23 mouse cellular contexts compared by ENCODE assay signal in genomic region chr13:82902160-82902559, GRCm38 (mm10).
A peak's percentile ranks its signal among the peaks of the same experiment; 100 is the strongest.
DNase-seq lines count a peak whose midpoint lies in the region; ATAC-seq and TF ChIP-seq lines count a peak whose summit lies in the region.
"Had no signal": no experiment of that assay in that cellular context is flagged by ENCODE, and none has a peak within 500 bp of the region (broad histone marks: within the 10 kb centered on the region; RNA-seq: fewer than 3 reads in every experiment).

No protein-coding gene starts in this region.

- H3K36me3 ChIP-seq in forebrain, embryonic 16.5 days (ENCODE audit: control insufficient read depth, insufficient read depth): no peaks in the 10 kb centered on the region
- no peaks in the 10 kb centered on the region for H3K36me3 ChIP-seq in forebrain, embryonic 12.5 days (replicated peaks)
- no peaks in the 10 kb centered on the region for H3K36me3 ChIP-seq in midbrain, embryonic 11.5 days (ENCODE audit: control insufficient read depth, insufficient read depth, low read length)
- H3K36me3 ChIP-seq in midbrain, postnatal 0 days (ENCODE audit: insufficient read depth, low read length): no peaks in the 10 kb centered on the region
- H3K36me3 ChIP-seq: heart, embryonic 12.5 days; heart, embryonic 15.5 days; hindbrain, embryonic 10.5 days; hindbrain, embryonic 13.5 days; intestine, embryonic 15.5 days had no signal

- peaks cover 3% of the 10 kb centered on the region; the same call in 1 of the 2 replicates for H3K4me1 ChIP-seq in forebrain, embryonic 16.5 days (replicated peaks; ENCODE audit: control insufficient read depth, insufficient read depth, low read length)
- peaks cover 4% of the 10 kb centered on the region; the same call in 1 of the 2 replicates for H3K4me1 ChIP-seq in forebrain, embryonic 12.5 days
- H3K4me1 ChIP-seq in midbrain, embryonic 11.5 days (ENCODE audit: control insufficient read depth, insufficient read depth, low read length): no peaks in the 10 kb centered on the region
- H3K4me1 ChIP-seq in midbrain, postnatal 0 days (ENCODE audit: insufficient read depth, low read length): no peaks in the 10 kb centered on the region
- H3K4me1 ChIP-seq: heart, embryonic 12.5 days; heart, embryonic 15.5 days; hindbrain, embryonic 10.5 days; hindbrain, embryonic 13.5 days; intestine, embryonic 15.5 days had no signal

- H3K9me3 ChIP-seq in forebrain, embryonic 16.5 days (ENCODE audit: control insufficient read depth, low read length): no peaks in the 10 kb centered on the region
- no peaks in the 10 kb centered on the region for H3K9me3 ChIP-seq in forebrain, embryonic 12.5 days
- no peaks in the 10 kb centered on the region for H3K9me3 ChIP-seq in midbrain, embryonic 11.5 days (ENCODE audit: control insufficient read depth, low read length)
- no peaks in the 10 kb centered on the region for H3K9me3 ChIP-seq in midbrain, postnatal 0 days (ENCODE audit: low read length)
- H3K9me3 ChIP-seq: heart, embryonic 12.5 days; heart, embryonic 15.5 days; hindbrain, embryonic 10.5 days; hindbrain, embryonic 13.5 days; intestine, embryonic 15.5 days had no signal

- TF ChIP-seq CTCF in midbrain, postnatal 0 days (IDR thresholded peaks at IDR 0.05): no peak
- no peak for TF ChIP-seq CTCF in brain, embryonic 14.5 days (IDR thresholded peaks at IDR 0.05; ENCODE audit: borderline replicate concordance, extremely low read depth, insufficient read depth, insufficient read length)

- H3K9ac ChIP-seq in forebrain, embryonic 16.5 days (replicated peaks; ENCODE audit: low read depth, low read length): no peak overlapping the region
- H3K9ac ChIP-seq in forebrain, embryonic 12.5 days: no peak overlapping the region
- no peak overlapping the region for H3K9ac ChIP-seq in midbrain, embryonic 11.5 days (ENCODE audit: low read length)
- no peak overlapping the region for H3K9ac ChIP-seq in midbrain, postnatal 0 days (replicated peaks; ENCODE audit: low read length, poor library complexity, severe bottlenecking)
- H3K9ac ChIP-seq: heart, embryonic 12.5 days; heart, embryonic 15.5 days; hindbrain, embryonic 13.5 days; intestine, embryonic 15.5 days had no signal

- no peak for TF ChIP-seq POLR2A in brain, embryonic 14.5 days (IDR thresholded peaks at IDR 0.05; ENCODE audit: borderline replicate concordance, extremely low read depth, insufficient read depth, insufficient read length, poor library complexity, severe bottlenecking)

- H3K4me2 ChIP-seq in forebrain, embryonic 16.5 days (ENCODE audit: low read length): no peak overlapping the region
- no peak overlapping the region for H3K4me2 ChIP-seq in forebrain, embryonic 12.5 days
- no peak overlapping the region for H3K4me2 ChIP-seq in midbrain, embryonic 11.5 days
- no peak overlapping the region for H3K4me2 ChIP-seq in midbrain, postnatal 0 days (ENCODE audit: low read depth, low read length, poor library complexity, severe bottlenecking)
- H3K4me2 ChIP-seq: heart, embryonic 12.5 days; heart, embryonic 15.5 days; hindbrain, embryonic 13.5 days; intestine, embryonic 15.5 days had no signal

- no peak overlapping the region for H3K4me3 ChIP-seq in forebrain, embryonic 16.5 days (replicated peaks; ENCODE audit: low read length)
- no peak overlapping the region for H3K4me3 ChIP-seq in forebrain, embryonic 12.5 days (replicated peaks)
- no peak overlapping the region for H3K4me3 ChIP-seq in midbrain, embryonic 11.5 days (ENCODE audit: low read depth, low read length)
- no peak overlapping the region for H3K4me3 ChIP-seq in midbrain, postnatal 0 days (ENCODE audit: low read depth, low read length)
- H3K4me3 ChIP-seq: heart, embryonic 12.5 days; heart, embryonic 15.5 days; hindbrain, embryonic 10.5 days; hindbrain, embryonic 13.5 days; intestine, embryonic 15.5 days had no signal

- 38% methylated on average over 4 of the region's 4 CpGs for whole genome bisulfite sequencing in forebrain, embryonic 16.5 days
- WGBS in forebrain, embryonic 12.5 days: 77% methylated on average over 4 of the region's 4 CpGs
- 78% methylated on average over 4 of the region's 4 CpGs for WGBS in midbrain, embryonic 11.5 days
- WGBS in midbrain, postnatal 0 days: 60% methylated on average over 4 of the region's 4 CpGs

- ATAC-seq in forebrain, embryonic 16.5 days: peak; percentile 69
- ATAC-seq in forebrain, embryonic 12.5 days (ENCODE audit: low FRiP score): no peak
- ATAC-seq in midbrain, embryonic 11.5 days (ENCODE audit: low FRiP score): no peak
- ATAC-seq in midbrain, postnatal 0 days (ENCODE audit: low FRiP score): no peak
- ATAC-seq: CD4-positive, CD25-positive, alpha-beta regulatory T cell, adult 4 months; hindbrain, embryonic 16.5 days; intestine, embryonic 15.5 days; Patski had no signal

- H3K27ac ChIP-seq in forebrain, embryonic 16.5 days (ENCODE audit: low read length): no peak overlapping the region
- no peak overlapping the region for H3K27ac ChIP-seq in forebrain, embryonic 12.5 days
- H3K27ac ChIP-seq in midbrain, embryonic 11.5 days (ENCODE audit: low read depth, low read length): no peak overlapping the region
- no peak overlapping the region for H3K27ac ChIP-seq in midbrain, postnatal 0 days (ENCODE audit: low read depth, low read length)
- H3K27ac ChIP-seq: heart, embryonic 15.5 days; hindbrain, embryonic 10.5 days; hindbrain, embryonic 13.5 days; intestine, embryonic 15.5 days had no signal

- H3K27me3 ChIP-seq in forebrain, embryonic 16.5 days (replicated peaks; ENCODE audit: control insufficient read depth, insufficient read depth, low read length): no peaks in the 10 kb centered on the region
- no peaks in the 10 kb centered on the region for H3K27me3 ChIP-seq in forebrain, embryonic 12.5 days
- no peaks in the 10 kb centered on the region for H3K27me3 ChIP-seq in midbrain, embryonic 11.5 days (ENCODE audit: control insufficient read depth, insufficient read depth, low read length)
- no peaks in the 10 kb centered on the region for H3K27me3 ChIP-seq in midbrain, postnatal 0 days (ENCODE audit: insufficient read depth, low read length)
- H3K27me3 ChIP-seq: heart, embryonic 12.5 days; heart, embryonic 15.5 days; hindbrain, embryonic 13.5 days; intestine, embryonic 15.5 days; Patski had no signal

- peak; percentile 74 for DNase-seq in midbrain, embryonic 11.5 days (ENCODE audit: low spot score, missing footprints)
- no peak for DNase-seq in midbrain, postnatal 0 days (ENCODE audit: low spot score)
- peak; percentile 35 for DNase-seq in brain, embryonic 14.5 days (ENCODE audit: low read depth)
- DNase-seq in MN1 (ENCODE audit: low spot score): no peak
- DNase-seq: adrenal gland, postnatal 10 days; cerebellum, adult 18-20 months; cerebellum, adult 9-10 months; cerebellum, postnatal 14 days; gastrocnemius, postnatal 25 days; heart, adult 18-20 months; heart, postnatal 10 days; heart, postnatal 36 days; kidney, adult 11 months had no signal

Comparison
In these comparisons a context has a peak if more than half of its experiments do, and no peak if none do; other contexts are left out.
1. DNase-seq: peak in midbrain, embryonic 11.5 days (single experiment) and brain, embryonic 14.5 days (single experiment); none in midbrain, postnatal 0 days (single experiment) and MN1 (single experiment).